Mouse (Mus musculus): Measurements from ENCODE around the gene Lrp1. TPM values are rescaled to one million over a fixed set of nuclear protein-coding genes. Genes with fewer than 3 reads are reported as not detected.
A peak's percentile ranks its signal among the peaks of the same experiment; 100 is the strongest.

Gene Lrp1
- total RNA-seq, 2 experiments from 2014 or later: 192 to 251 TPM

DNA sequence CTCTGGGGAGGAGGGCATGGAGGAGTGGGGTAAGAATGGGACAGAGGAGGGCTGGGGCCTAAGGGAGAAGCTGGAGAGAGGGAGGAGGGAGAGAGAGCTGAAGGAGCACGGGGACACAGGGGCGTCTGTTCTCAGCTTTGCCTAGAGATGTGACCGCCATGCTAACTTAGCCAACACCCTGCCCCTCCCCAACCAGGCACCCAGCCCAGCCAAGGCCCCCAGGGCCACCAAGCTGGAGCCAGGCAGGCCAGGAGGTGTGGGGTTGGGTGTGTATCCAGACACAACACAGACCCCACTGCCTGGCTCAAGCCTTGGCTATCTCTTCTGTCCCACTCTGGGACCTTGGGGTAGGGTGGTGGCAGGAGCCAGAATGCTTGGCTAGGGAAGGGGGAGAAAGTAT is 5.4 kb downstream of the Lrp1 start:
- DNase-seq: peak in 1 of 2 experiments; percentile 46

DNA sequence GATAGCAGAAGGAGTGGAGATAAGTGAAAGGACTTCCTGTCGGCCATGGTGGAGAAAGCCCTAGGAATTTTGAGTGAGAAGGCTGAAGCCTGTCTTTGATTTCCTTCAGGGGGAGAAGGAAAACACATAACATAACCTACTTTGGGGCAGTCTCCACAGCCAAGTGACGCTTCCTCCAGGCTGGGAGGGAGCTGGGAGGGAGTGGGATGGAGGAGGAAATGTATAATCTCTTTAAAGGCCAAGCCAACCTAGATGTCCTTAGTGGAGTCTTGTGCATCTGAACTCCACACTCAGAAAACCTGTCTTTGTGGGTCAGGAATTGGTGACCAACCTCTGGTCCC is 5.9 kb downstream of the Lrp1 start:
- DNase-seq: no peak

DNA sequence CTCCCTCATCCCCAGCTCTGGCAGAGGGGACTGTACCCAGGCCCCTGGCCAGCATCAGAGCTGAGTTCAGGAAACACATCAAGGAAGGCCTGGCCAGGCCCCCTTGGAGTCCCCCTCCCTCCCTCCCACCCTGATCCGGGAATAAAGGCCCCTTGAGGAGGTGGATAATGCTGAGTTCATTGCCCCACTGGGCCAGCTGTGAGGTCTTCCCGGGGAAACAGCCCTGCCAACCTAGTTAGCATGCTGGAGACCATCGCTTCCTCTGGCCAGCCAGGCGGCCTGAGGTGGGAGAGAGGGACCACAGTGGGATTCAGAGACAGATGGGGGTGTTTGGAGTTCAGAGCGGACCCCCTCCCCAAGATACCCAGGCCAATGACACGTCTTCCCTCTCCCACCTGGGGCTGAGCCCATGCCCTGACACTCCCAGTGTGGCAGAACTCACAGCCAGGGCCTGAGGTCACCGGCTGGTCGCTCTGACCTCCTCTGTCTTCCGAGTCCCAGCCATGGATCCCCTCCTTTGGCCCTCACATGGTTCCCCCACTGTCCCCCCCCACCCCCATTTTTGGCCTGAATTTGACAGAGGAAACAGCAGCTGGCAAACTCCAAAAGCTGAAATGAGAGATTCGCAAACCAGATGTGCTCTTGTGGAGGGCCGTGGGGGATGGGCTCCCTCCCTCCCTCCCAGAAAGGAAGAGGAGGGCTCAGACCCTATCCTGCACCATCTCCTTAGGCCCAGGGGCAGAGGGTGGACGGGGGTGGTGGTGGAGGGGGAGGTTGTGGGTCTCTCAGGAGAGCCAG is 6.5 kb downstream of the Lrp1 start:
- no peak for DNase-seq

DNA sequence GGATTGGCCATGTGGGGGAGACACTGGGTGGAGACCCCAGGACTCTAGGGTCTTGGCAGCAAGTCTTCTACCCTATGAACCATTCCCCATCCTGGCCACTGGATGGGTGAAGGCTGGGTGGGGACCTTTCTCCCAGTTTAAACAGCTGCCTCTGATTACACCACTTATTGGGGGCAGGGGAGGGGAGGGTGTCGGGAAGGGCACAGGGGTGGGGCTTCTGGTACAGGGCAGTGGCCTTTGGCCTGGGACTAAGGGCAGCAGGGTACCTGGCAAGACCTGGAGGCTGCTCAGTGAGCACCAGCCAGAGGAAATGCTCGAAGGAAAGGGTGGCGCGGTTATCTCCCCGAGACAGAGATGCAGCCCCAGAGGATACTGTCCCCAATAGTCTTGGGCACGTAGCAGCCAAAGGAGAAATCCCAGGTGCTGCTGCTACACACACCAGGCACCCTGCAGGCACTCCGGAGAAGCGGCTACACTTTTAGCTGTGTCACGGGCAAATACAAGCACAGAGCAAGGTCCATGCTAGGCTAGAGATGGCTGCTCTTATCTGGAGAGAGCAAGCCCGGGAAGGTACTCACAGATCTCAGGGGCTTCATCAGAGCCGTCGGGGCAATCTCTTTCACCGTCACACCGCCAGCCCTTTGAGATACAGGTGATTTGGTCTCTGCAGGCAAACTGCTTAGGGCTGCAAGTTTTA is 8.7 kb downstream of the Lrp1 start:
- peak in 1 of 2 experiments; percentile 54 for DNase-seq

DNA sequence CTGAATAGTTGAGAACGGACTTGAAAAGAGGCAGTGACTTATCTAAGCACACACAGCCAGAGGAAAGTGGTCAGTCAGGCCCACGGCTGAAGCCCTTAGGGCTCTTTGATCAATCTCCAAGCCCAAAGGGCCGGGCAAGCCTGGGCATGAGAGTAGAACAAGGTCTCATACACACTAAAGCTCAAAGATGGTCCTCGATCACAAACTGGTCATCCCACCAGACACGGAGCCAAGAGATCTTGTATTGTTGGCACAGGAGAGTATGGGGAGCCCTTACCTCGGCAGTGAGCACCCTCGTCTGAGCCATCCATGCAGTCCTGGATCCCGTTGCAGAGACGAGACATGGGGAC is 10.9 kb downstream of the Lrp1 start:
- no peak for DNase-seq

DNA sequence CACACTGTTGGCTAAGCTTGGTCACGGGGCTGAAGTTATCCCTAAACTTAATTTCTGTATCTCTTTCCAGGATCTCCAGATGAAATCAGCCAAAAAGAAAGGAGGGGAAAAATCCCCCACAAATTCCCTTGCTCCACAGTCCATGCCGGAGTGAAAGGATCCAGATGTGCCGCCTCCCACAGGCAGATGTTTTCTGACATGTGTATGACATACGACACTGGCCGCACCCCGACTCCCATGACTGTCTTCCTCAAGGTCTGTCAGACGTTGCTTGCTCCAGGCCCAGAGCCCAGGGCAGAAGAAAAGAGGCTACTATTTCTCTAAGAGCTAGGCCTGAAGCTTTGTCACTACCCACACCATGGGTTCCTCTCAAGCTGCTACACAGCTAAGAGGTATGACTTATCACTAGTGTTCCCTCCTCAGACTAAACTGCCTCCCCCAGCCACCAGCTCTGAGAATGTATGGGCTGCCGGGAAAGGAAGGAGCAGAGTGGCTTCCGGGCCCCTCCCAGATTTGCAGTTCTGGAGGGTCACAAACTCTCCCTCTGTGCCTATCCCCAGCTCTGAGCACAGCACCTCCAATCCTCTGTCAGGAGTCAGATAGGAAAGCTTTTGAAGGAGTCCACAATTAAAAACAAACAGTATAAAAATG is 11.4 kb downstream of the Lrp1 start:
- no peak for DNase-seq

DNA sequence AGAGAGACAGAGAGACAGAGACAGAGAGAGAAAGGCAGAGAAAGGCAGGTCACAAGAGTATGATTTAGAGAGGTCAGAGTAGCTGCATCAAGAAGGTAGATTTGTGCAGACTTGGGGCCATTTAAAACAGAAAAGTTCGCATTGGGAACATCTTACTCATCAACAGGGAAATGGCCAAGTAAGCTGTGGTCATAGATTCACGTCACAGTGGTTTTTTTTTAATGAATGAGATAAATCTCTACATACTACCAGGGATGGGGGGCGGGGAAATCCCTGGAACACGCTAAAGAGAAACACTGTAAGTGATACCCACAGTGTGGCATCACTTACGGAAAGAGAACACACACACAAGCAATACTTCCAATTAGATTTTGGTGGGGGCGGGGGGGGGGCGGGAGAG is 13.9 kb downstream of the Lrp1 start:
- no peak for DNase-seq

DNA sequence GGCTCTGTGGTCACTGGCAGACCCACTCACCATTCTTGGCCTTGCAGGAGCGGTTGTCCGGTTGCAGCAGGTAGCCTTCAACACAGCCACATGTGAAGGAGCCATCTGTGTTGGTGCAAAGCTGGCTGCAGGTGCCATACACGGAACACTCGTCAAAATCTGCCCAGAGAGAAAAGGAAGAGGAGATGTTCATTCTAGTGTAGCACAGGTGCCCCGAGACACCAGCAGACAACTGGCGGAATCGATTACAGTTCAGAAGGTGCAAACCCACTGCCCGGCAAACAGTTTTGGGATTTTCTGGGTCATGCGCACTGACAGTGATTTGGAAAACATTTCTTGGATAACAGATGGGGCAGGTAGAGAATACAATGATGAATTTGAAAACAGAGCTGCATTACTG is 15.2 kb downstream of the Lrp1 start:
- DNase-seq: no peak

DNA sequence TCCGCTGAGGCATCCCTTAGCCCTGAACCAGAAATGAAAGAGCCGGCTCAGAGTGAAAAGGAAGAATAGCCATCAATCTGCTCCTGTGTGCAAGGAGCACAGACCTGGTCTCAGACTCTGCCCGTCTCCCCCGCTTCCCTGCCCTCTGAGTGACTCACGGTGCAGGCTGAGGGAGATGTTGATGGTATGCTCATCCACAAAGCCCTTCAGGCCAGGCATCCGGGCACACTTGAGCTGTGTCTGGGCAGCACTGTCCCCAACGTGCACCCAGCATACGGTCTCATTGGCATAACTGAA is 15.7 kb downstream of the Lrp1 start:
- DNase-seq: no peak

DNA sequence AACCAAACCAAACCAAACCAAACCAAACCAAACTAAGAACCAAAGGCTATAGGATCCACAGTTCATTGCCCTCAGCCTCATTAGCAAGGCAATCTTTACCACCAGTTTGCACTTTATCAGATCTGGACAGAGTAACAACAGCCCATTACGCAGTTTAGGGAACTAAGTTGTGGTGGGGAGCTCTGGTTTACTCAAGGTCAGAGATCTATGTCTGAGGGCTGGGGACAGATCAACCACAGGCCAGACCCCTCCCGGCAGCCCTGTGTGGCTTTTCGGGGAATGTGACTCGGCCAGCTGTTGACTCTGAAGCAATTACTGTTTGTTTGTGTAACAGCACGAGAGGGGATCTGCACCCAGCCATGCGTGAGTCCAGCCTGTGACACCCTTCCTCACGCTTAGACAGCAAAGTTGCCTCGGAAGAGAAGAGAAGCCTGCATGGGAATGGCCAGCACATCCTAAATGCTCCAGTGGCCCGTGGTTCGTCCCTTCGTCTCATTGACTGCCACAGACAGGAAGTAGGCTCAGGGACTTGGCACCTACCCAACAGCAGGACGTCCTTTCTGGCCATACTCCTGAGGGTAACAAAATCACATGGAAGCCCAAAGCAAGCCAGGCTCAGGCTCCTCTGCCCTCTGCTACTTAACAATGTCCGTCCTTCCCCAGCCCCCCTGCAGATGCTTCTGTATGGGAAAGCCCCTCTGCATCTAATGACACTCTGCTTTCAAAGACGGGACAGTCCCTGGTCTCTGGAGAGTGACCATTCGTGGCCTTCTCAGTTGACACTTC is 16.3 kb downstream of the Lrp1 start:
- DNase-seq: peak; percentile 67 to 77

DNA sequence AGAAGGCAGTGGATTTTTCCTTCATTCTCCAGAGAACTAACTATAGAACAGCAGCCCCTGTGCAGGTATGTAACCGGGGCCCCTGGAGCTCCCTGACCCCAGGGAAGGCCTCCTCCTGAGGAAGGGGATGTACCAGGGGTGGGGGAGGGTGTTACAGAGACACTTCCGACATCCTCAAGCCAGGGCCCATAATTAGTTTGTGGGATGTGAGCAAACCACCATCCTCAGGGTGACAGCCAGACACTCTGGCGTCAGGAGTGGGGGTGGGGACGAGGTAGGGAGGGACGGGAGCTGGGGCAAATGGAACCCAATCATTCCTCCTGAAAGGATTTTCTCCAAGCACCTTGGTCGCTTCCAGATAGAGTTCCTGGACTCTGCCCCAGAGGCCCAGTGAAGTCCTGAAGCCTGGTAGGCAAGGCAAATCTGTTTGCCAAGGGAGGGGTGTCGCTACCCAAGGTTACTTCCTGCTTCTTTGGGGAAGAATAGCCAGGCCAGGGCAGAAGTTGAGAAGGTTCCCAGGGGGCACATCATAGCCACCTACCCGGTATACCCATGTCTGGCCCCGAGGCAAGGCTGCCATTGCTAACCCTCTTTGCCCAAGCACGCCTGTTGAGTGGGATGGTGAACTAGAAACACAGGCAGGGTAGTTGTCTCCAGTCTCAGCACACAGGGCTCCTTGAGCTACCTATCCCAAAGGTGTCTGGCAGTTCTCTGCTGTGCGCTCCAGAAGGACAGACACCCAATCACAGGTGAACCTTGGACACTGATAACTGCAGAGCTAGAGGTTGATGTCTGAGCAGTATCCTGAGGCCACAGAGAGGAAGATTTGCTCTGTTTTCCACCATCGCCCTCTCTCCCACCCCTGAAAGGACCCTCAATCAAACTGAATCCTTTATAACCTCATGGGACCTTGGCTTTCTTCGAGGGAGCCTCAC is 17.2 kb downstream of the Lrp1 start:
- no peak for DNase-seq

DNA sequence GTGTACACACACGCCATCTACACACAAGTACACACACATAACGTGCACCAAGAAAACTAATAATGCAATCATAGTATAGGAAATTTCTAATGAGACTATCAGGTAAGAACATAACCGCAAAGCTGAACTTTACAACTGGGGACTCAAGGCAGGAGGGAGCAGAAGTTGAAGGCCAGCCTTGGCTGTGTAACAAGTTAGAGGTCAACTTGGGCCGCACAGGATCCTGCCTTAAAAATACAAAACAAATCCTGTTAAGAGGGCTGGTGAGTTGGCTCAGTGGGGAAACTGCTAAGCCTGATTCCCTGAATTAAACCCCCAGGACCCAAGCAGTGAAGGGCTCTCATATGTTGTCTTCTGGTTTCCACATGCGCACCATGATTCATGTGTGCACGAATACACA is 18.8 kb downstream of the Lrp1 start:
- peak in 1 of 2 experiments; percentile 34 for DNase-seq

DNA sequence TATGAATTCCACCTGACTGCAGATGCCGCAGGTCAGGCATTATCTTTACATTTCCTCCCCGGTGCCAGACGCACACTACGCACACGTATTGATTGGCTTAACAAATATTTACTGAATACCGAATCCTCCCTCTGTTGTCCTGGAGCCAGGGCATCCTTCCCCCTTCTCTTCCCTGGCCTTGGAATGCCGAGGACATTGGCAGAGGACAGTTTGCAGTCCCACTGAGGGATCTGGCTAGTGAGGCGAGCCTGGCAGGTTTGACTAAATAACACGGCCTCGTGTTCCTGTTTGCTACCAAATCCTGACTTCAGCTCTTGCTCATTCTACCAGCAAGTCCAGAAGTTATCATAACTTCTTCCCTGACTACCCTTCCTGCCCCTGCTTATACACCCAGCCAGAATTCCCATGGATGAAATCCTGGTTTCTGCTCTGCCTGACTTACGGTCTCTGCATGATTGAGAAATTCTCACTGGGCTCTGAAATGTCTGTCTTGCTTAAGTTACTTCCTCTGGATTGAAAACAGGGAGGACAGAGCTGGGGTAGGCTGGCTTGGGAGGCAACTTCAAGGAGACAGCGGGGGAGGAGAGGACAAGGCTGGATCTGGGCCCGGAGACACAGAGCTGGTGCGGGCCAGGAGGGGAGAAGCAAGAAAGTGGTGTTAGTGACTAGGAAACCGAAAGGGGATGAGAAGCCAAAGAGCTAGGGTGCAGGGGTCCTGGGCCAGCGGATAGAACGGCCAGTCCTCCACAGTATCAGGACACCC is 21.0 kb downstream of the Lrp1 start:
- peak; percentile 75 to 77 for DNase-seq

DNA sequence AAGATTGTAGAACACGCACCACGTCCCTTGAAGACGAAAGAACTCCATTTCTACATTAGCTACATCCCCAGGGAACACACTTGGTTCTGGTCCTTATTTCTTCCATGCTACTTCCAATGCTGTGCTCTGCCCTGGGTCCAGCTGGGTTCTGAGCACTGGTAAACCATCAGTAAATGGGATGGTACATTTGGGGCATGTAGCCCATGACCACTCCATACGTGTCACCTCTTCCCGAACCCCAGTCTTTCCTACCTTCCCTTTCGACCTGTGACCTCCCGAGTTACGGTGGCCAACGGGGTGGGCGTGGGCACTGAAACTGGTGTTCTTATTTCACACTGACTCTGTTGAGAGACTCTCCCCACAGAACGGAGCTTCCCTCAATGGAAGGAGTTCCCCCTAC is 21.7 kb downstream of the Lrp1 start:
- DNase-seq: no peak

DNA sequence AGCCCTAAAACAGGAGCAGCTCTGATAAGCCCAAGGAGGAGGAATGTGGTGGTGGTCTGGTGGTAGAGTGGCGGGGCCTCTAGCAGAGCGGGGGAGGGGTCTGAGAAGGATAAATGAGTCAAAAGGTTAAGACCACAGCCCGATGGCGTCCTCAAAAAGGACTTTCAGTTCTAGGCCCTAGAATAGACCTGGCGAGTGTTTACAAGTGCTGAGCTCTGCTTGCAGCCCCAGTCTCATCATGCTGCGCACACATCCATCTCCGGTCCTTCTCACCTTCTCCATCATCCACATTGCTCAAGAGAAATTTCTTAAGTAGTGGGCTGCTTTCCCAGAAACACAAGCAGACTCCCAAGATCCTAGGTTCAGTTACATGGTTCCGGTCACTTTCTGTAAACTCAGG is 22.3 kb downstream of the Lrp1 start:
- no peak for DNase-seq

DNA sequence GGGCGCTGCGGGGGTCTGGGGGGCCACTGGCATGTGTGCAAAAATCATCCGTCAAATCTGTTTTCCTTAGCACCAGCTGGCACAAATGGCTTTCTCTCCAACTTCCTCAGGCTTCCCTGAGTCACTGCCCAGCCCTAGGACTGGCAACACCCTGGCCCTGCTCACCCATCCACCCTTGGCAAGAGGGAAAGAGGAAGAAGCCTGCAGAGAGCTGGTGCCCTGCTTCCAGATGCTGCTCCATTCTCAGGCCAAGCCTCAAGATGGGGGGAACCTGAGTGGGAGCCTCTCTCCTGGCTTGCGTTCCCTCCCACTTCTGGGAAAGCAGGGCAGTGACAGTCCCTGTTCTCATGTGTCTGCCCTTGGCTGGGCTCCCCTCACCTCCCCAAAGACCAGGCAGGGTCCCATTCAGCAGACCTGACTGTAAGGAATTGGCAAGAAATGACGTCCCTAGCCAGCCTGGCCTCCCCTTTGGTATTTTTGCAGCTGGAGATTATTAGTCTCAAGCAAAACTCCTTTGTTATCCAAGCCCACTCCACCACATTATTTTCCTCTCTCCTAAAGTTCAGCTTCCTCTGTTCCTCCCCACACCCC is 23.5 kb downstream of the Lrp1 start:
- peak; percentile 51 for DNase-seq

DNA sequence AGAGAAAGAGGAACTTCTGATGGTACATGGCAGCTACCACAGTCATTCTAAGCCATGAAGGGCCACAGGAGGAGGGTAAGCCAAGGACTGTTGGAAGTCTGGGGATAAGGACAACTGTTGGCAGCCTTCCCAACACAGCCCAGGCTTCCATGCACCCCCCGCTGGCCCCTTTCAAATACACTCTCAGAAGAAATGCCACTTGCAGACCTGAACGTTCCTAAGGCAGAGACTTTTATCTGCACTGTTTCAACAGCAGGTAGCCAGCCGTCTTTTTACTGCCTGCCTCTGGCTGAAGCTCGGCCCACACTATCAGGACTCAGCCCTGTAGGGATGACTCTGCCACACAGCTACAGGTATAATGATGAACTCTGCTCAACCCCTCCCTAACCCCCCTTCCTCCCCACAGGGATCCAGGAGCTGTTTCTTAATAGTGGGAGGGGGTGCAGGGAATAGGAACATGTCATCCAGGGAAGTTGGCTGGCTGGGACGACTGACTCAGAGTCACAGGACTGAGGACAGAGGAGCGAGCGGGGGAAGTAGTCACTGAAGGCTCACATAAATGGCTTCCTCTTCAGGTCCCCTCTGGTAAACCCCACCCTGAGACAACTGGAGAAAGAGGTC is 24.5 kb downstream of the Lrp1 start:
- DNase-seq: peak; percentile 58 to 64

DNA sequence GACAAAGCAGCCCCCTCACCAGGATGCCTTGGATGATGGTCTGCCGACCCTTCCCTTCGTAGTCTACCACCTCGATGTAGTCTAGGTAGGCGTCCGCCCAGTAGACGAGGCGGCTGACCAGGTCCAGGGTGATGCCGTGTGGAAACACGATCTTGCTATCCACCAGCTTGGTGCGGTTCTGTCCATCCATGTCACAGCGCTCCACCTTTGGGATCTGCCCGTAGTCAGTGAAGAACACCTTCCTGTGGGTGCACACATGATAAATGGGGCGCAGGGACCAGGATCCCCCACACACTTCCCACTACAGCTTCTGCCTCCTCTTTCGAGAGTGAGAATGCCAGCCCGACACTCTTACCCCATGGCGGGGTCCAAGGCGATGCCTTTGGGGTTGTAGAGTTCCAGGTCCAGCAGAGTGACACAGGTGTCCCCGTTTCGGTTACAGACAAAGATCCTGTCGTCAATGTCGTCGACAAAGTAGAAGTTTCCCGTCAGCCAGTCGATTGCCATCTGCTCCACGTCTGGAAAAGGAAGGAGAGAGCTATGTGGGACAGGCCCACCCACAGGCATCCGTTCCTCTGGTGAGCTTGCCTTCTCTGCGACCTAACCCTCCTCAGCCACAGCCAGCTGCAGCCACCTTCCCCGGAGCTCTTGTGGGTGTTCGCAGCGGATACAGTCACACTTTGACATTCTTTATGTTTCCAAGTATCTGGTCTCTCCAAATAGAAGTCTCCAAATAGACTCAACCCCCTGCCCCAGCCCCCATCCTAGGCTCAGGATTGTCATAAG is 25.8 kb downstream of the Lrp1 start:
- DNase-seq: no peak

DNA sequence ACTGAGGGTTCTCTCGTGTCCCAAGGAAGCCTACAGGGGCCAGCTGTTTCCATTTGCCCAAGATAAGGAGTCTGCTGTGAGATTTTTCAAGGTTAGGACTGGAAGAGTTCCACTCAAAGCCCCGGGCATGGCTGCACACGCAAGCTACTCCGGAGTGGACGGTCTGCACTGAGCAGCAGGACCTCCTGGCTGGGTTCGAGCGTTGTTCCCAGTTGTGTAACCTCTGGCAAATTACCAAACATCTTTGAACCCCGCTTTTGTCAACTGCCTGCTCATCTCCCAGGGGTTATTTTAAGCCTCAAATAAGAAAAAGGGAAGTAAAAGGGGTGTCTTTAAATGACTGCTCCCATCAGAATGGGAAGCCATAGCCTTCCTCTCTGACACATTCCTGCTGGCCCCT is 26.5 kb downstream of the Lrp1 start:
- no peak for DNase-seq

All from adrenal gland, postnatal 36 days (tissue).